Mouse (Mus musculus) layer of hippocampus, postnatal 10 days (tissue): ENCODE measurements around the gene Pex7. TPM values are rescaled to one million over a fixed set of nuclear protein-coding genes. Genes with fewer than 3 reads are reported as not detected.
A peak's percentile ranks its signal among the peaks of the same experiment; 100 is the strongest.
"Not testable (repeated sequence)": the region's sequence is repeated elsewhere in the genome, so short reads cannot be mapped to it uniquely, and the experiment has no call there.

ENCODE experiments used
- DNase-seq, 2 experiments: peaks; one replicate each; pipeline ENCODE4 v3.0.0; 2021; ENCODE audit warnings: low spot score in 2 of 2
- total RNA-seq, 2 experiments: library from RNA; stranded (reverse); gene quantifications; 2 replicates each; pipeline ENCODE4 v1.2.3; 2021

Pex7 gene
- total RNA-seq, 2 experiments from 2014 or later: 23.5 to 26.5 TPM

DNA sequence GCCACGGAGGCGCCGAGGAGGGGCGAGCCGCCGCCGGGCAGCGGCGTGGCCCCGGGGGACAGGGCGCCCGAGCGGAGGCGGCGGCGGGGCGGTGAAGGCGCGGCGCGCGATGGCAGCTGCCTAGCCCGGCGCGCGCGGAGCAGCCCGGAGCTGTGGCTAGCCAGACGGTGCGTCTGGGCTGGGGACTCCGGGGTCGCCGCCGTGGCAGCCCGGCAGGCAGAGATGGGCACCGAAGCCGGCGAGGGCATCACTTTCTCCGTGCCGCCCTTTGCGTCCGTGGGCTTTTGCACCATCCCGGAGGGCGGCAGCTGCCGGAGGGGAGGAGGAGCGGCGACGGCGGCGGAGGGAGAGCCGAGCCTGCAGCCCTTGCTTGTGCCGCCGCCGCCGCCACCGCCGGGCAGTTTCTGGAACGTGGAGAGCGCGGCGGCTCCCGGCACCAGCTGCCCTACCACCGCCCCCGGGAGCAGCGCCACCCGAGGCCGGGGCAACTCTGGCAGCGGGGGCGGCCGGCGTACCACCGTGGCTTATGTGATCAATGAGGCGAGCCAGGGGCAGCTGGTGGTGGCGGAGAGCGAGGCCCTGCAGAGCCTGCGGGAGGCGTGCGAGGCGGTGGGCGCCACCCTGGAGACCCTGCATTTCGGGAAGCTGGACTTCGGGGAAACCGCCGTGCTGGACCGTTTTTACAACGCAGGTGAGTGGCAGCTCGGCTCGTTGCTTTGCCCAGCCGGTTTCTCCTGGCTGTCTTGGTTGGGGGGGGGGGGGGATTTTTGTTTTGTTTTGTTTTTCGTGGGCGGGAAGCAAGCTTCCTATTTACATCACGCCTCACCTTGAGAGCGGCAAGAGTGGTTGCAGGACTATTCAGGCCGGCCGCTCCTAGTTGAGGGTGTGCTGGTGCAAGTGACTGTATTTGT lies 27.1 kb upstream of the Pex7 start, which contains the start of gene Map3k5:
Gene Map3k5 (plus strand): TSS at position 89 of the 911 bp plus-strand sequence.
- DNase-seq: peak; percentile 51 to 68

DNA sequence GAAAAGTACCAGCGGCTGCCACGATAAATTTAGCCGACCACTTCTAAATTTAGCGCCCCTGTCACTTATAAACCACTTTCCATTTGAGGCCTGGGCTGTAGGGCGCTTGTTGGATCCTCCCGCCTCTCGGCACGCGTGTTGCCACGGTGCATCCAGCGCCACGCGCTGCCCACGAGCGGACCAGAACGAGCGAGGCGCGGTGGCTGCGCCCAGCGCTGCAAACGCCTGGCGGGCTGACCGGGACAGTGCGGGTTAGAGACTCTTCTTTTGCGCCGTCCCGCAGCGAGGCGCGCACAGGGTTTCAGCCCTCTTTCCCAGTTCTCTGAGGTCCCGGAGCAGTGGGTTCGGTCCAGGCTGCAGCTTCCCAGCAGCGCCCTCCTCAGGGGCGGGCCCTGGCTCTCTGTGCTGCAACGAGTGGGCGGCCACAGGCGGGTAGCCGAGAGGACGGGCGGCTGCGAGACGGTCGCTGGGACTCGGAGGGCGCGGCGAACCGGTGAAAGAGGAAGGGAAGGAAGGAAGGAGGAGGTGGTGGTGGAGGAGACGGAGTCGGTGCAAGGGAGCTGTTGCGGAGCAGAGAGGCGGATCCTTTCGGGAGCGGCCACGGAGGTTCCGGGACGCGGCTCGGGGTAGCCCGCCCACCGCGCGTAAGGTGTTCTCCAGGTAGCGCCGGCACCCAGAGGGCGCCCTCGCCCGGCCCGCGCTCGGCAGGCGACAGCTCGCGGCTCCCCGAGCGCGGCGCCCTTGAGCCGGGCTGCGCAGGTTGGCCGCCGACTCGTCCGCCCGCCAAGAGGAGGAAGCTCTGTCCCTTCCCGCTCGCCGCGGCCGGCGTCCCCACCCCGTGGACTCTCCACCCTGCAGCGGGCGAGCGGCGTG lies 26.3 kb upstream of the Pex7 start:
- DNase-seq: peak; percentile 59 to 74

DNA sequence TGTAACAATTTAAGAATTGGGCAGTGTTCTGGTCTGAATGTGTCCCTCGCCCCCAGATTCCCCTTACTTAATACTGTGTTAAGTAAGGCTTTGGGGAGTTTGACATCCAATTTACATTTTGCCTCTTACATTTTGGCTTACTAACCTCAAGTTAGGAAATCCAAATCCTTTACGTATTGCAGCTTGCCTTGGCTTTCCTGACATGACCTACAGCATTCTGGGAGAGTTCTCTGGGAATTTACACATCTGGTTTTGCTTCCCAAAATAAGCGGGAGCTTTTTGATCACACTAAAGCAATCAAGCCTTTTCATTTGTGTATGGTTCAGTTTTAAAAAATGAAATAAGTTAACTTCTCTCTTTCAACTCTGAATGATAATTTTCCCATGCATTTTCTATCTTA lies 25.5 kb upstream of the Pex7 start:
- no peak for DNase-seq

DNA sequence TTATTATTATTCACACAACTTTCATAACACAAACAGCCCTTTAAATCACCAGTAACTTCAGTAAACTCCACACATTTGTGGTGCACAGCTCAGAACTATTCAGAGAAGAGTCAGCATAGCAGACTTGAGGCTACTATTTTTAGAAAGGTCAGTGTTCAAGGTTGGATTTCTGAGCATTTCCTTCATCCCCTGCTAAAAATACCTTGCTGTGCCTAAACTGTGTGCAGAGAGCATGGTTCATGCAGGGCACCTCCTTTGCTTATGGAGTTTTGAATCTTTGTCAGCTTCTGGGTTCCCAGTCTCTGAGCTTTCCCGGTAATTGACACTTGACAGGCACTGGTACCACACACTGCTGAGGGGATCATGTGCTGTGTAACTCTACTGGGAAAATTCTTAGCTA lies 20.7 kb upstream of the Pex7 start:
- DNase-seq: no peak

DNA sequence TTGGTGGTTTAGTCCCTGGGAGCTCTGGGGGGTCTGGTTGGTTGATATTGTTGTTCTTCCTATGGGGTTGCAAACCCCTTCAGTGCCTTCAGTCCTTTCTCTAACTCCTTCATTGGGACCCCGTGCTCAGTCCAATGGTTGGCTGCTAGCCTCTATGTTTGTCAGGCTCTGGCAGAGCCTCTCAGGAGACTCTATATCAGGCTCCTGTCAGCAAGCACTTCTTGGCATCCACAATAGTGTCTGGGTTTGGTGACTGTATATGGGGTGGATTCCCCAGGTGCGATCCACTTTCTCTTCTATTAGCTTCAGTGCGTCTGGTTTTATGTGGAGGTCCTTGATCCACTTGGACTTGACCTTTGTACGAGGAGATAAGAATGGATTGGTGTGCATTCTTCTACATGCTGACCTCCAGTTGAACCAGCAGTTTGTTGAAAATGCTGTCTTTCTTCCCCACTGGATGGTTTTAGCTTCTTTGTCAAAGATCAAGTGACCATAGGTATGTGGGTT lies 19.0 kb upstream of the Pex7 start:
- DNase-seq: not testable (repeated sequence)

DNA sequence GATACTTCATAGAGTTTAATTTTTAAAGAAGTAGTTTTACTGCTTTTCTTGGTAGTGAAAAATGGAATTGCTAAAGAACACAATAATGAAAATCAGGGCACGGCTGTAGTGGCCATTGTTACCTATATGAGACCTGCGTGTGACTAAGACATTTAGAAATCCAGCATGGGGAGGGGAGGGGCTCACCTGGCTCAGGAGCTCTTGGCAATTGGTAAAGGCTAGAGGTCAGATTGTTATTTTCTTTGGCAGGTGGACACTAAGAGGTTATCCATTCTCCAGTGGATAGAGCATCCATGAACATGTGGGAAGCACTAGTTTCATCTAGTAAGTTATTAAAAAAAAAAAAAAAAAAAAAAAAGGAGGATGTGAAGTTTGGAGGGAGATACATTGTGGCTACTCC lies 16.8 kb upstream of the Pex7 start:
- no peak for DNase-seq

DNA sequence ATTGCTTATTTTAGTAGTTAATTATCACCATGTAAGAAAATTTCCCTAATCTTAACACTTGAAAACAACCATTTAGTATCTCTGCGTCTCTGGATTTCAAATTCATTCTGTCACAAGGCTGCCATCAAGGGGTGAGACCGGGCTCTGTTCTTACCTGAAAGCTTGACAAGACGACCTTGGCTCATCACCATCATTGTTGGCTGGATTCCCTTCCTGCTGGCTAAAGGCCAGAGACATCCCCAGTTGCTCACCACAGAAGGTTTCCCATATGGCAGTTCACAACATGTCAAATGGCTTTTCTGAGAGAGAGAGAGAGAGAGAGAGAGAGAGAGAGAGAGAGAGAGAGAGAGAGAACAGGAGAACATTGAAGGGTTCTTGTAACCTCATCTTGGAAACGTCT lies 14.9 kb upstream of the Pex7 start:
- no peak for DNase-seq

DNA sequence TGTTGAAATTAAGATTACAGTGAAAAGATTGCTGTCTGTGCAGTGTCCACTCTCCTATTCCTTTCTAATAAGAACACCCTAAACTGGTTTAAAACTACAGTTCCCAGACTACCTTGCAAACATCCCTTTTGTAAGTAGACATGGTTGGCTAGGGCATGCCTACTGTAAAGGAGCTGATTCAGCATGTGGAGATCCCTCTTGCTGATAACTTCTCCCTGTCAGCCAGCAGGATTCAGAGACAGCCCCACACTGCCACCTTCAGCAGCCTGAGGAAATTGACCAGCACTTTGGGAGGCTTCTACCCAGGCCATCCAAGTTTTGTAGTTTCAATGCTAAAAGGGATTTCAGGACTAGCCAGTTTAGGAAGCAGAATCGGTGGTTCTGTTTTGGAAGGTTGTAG lies 7.8 kb upstream of the Pex7 start:
- DNase-seq: peak; percentile 50 to 59

DNA sequence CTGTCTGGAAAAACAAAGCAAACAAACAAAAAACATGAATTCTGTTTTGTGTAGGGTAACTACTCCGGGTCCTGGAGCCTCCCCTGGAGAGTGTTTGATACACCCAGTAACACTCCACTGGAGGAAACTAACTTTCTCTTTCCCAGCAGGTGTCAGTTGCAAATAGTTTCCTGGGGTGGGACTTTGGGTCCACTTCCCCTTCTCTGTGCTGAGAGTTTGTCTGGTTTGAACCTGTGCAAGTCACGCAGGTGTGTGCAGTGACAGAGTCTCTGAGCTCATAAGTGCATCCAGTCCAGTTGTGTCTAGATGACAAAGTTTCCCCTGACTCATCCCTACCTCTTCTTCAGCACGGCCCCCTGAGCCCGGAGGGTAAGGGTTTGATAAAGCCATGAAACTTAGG lies 6.3 kb upstream of the Pex7 start:
- DNase-seq: no peak

DNA sequence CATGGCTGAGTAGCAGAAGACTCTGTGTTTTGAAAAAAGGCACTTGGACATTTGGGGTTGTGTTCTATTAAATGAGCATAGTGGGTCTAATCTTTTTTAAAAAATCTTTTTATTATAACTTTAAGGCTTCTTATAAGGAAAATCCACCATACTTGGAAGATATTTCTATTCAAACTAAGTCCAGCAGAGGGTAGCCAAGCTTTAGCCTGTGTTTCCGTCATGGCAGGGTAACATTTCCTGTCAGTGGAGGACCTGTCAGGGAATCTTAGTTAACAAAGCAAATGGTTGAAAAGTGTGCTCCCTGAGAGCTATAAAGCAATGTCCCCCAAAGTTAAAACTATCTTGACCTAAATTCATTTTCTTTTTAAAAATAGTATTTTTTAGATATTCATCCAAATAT lies 4.1 kb upstream of the Pex7 start:
- DNase-seq: no peak

DNA sequence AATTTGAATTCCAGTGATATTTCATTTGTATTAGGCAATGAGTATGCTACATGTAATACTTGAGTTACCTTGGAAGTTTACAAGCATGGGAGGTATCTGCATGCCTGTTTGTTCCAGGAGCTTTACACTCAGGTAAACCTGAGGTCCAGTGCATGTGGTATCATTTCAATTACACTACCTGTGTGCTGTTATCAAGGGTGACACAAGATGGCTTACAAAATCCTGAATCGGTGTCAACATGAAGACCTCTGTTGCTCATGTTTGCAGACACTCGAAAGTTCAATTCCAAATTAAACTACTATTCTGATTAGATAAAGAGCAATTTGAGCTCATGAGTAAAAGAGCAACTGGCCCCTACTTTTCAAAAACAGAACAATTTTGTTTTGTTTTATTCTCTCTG lies 3.0 kb upstream of the Pex7 start:
- DNase-seq: no peak

DNA sequence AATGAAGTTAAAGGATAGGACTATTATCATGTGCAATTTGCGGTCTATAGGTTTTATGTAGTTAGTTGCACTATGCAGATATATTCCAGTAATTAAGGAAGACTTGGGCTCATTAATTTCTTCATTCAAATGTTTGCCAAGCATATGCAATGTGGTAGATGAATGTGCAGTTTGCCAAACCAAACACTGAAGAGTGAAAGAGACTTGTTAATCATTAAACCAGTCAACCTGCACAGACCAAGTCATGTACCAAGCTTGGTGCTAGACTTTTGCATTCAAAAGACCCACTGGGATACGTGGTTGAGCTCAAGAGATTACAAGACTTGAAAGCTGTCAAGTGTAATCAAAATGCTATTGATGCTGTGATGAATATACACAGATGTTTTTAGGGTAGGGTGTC lies 587 bp upstream of the Pex7 start:
- no peak for DNase-seq

DNA sequence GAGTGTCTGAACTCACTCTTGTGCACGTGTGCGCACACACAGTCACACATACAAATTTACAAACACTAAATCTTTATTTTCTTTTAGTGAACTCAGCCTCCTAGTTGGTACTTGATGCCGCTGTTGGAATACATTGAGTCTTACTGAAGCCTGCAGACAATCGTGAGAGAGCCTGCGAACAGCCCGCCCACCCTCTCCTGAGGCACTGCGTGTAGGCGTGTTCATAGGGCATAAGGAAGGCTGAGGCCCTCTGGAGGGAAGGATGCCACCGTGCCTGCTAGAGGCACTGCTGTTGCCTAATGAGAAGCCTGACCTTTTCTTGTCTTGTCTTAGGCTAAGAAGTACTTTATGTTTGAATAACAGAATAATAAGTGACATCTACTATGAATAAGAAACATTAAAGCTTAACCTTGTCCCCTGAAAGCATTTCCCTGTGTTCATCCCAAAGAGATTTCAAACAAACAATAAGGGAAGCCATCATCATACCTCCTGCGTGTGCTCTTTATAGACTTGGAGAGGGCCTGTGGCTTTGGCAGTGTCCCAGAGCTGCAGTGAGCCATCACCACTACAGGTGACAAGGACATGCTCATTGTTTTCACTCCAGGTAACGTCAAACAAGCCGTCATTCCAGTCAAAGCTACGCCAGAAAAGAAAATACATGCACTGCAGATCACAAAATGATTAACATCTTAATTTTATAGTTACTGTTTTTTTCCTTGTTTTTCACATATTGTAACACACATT lies 3.2 kb downstream of the Pex7 start:
- peak in 1 of 2 experiments; percentile 14 for DNase-seq

DNA sequence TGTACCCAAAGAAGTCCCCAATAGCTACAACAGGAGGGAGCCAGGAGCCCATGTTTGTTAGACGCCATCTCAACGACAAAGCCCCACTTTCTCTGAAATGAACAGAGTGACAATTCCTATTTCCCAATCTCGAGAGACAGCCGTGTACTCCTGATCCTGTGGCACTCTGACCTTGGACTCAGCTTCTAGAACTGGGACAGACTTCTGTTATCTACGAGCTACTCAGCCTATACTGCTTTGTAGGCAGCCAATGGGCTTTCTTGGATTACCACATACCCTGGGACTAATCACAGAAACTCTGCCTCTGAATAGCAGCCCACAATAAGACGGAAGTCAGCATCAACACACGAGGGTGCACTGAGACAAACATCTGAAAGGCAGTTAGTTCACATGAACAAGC lies 5.5 kb downstream of the Pex7 start:
- no peak for DNase-seq

DNA sequence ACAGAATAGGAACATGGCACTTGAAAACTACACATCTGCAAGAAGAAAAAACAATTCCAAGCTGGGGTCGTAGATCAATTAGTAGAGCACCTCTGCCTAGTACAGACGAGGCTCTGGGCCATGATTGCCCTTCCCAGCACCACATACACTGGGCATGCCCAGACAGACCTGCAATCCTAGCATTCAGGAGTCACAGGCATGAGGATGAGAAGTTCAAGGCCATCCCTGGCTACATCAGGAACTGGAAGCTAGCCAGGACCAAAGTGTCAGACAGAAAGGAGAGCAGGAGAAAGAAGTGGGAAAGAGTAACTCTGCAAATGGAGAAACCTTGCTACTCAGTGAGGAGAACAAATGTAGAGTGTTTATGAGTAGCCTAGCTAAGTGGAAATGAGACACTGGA lies 7.3 kb downstream of the Pex7 start:
- no peak for DNase-seq

DNA sequence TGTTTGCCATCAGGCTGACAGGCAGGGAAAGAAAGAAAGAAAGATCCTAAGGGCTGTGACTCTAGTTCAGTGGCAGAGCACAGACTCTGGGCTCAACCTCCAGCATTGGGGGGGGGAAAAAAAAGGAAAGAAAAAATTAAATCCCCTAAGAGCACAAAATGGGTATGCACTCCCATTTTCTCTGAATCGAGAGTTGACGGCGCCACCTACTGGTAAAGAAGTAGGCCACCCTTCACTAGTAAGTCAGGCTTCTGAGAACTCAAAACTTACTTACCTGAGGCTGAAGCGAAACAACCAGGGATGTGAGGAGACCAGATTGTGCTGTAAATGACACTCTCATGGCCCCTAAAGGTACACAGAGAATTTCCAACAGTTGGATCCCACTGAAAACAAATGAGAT lies 13.5 kb downstream of the Pex7 start:
- DNase-seq: peak; percentile 57 to 62

DNA sequence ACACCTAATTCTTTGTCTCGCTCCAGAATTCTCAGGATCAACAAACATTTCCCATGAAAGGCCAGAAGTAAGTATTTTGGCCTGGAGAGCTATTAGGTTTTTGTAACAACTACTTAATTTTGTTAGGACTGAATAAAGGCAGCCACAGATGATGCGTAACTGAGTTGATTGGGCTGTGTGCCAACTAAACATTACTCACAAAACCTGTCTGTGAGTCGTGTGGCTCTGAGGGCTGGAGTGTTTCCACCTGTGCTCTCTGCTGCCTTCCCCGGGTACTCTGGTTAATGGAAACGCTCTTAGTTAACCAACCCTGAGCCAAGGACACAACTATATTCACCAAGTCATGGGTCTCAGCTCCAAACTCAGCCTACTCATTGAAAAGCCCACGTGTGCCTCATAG lies 14.3 kb downstream of the Pex7 start:
- no peak for DNase-seq

DNA sequence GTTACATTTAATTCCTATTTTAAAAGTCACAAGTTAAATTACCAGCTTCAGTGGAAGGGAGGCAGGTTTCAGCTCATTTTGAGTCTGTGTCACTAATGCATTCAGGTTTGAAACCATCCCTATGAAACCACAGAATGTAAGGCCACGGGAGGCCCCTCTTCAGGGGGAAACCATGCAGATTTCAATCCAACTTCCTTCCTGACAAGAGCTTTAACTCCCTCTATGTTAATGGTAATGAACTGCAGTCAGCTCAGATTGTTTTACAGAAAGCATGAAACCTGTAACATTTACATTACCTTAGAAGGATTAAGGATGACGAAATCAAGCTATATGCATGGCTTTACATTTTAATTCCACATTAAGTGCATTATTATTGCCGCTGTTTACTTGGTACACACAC lies 15.8 kb downstream of the Pex7 start:
- DNase-seq: no peak

DNA sequence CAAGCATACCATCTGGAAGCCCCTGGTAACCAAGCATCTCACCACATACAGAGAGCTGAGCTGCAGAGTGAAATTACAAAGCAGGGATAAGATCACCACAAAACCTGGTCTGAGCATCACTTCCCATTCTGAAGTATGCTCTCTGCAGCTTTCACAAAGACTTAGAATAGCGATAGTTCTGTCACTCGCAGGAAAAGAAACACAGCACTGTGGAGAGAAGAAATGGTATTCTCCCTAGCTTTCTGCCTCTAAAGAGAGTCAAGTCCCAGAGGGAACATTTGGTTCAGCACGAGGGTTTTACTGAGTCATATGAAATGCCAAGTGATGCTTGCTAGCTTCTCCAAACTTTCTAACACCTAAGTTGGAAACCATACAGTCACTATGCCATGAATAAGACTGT lies 17.6 kb downstream of the Pex7 start:
- no peak for DNase-seq

DNA sequence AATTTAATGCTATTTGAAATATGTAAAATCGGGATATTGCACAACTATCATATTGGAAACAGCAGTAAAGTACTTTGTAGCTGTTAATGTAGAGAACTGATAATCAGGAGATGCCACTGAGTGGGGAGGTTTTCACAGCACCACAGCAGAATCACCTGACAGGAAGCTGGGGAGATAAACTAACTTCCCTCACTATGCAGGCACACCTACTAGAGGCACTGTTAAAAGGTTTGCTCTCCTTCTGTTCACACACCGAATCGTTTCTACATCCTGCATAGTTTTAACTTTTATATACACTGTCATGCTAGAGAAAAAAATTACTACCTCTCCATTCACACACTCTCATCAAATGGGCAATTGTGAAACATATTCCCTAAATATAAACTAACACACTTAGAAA lies 21.2 kb downstream of the Pex7 start:
- DNase-seq: no peak

DNA sequence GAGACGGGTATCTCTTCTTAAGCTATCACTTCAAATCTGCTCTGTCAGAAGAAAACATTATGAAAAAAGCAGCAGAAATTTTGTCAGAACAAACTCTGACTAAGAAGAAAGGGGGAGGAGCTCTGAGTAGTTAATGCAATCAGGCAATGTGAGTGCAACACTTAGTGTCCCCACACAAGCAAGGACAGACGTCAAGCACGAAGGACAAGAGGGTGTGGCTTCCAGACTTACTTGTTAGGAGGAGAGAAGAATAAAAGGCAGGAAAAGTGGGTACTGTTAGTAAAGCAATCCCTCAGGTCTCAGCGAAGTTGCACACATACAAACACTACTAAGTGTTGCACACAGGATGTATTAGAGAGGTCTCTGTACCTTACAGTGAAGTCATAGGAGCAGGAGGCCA lies 23.1 kb downstream of the Pex7 start:
- no peak for DNase-seq
